Mouse (Mus musculus): ENCODE measurements around the gene Cd48.
"Not testable (repeated sequence)": the region's sequence is repeated elsewhere in the genome, so short reads cannot be mapped to it uniquely, and the experiment has no call there.

The Cd48 gene

GRCm38 (mm10) chr1:171693918-171694317 is 12.1 kb downstream of the Cd48 start:
- no peak for DNase-seq (ENCODE audit: low read depth, low spot score)

DNA sequence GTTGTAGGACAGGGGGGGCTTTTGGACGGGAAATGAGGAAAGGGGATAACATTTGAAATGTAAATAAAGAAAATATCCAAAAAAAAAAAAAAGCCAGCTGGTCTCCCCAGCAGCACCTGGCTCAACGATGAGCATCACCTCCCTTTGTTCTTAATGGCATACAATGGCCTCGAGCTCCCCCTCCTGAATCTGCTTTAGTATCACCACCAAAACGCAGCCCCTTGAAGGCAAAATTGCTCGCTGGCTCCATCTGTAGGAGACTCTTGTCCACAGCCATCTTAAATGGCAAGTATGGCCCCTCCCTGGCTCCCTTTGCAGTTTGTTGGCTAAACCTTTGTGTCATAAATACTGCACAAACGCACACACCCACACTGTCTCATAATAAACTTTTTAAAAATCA is 17.2 kb downstream of the Cd48 start:
- peak; percentile 67 for DNase-seq (ENCODE audit: low read depth, low spot score)

DNA sequence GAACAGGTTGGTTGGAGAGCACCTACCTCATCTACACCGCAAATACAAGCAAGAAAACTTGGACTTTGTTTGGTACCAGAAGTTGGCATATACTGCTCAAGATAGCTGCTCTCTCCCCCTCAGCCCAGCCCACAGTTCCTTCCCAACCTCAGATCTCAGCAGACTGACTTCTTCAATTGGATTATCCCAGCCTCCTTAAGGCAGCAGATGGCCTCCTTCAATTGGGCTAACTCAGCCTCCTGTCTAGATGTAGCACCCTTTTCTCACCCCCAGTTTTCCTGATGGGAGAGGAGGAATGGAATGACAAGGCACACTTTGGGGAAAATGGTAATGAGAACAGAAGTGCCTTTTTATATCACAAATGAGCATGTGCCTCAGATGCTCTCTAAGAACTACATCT is 31.9 kb downstream of the Cd48 start:
- DNase-seq (ENCODE audit: low read depth, low spot score) = not testable (repeated sequence)

- no peak for DNase-seq (ENCODE audit: low read depth, low spot score)
Observed at GRCm38 (mm10) chr1:171715434-171715833, 33.6 kb downstream of the Cd48 start.

GRCm38 (mm10) chr1:171716232-171716631 is 34.4 kb downstream of the Cd48 start:
- no peak for DNase-seq (ENCODE audit: low read depth, low spot score)

- no peak for DNase-seq (ENCODE audit: low read depth, low spot score)
Observed at GRCm38 (mm10) chr1:171731195-171731594, 49.4 kb downstream of the Cd48 start.

GRCm38 (mm10) chr1:171734898-171735297 is 53.1 kb downstream of the Cd48 start:
- no peak for DNase-seq (ENCODE audit: low read depth, low spot score)

- DNase-seq (ENCODE audit: low read depth, low spot score) = no peak
Observed at GRCm38 (mm10) chr1:171748127-171748969, 66.5 kb downstream of the Cd48 start.
